Mouse (Mus musculus) CD4-positive, CD25-positive, alpha-beta regulatory T cell, adult 4 months (primary cell): ENCODE measurements at regions not wholly inside any gene's neighbourhood (a gene's known extent, or its start where the extent isn't known, plus 50 kb on each side); places are given as distances from the start of the nearest gene placed in this dataset.

Experiments used
- ATAC-seq: one replicate; pipeline ENCODE4 v1.8.0; 2017

DNA sequence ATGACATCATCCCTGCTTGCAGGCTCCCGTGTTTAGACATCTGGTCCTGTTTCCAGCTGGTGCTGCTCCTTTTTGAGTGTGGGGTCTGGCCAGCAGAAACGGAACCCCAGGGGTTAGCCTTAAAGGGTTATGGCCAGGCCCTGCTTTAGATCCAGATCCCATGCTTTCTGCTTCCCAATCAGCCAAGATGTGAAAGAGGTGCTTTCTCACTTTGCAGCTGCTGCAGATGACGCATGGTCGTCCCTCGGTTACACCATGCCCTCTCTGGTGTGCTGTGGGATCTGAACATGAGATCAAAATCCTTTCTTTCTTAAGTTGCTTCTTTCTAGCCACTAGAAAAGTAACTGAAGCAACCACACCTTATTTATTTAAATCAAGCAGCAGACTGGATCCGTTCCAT lies 1399.1 kb upstream of the Lrrc6 start:
- no peak for ATAC-seq

- no peak for ATAC-seq
These were observed 1398.3 kb upstream of the Lrrc6 start for GRCm38 (mm10) chr15:67898959-67899403.

DNA sequence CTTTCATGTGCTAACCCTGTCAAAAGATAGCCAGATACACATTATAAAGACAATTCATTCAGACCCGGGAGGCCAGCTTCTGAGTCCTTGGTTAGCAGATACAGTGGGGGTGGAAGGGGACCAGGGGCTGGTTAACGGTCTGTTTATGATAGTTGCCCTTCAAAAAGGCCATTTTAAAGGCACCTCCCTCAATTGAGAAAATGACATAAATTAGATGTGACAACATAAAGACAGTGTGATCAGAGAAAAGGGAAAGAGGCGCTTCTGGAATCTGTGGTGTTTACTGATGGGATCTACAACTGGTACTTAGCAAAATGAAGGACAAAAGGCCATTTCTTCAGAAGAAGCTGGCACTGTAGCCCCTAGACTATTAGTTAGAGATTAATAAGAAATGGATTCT lies 1391.4 kb upstream of the Lrrc6 start:
- no peak for ATAC-seq

GRCm38 (mm10) chr15:67890612-67891304 lies 1390.0 kb upstream of the Lrrc6 start:
- ATAC-seq = no peak

DNA sequence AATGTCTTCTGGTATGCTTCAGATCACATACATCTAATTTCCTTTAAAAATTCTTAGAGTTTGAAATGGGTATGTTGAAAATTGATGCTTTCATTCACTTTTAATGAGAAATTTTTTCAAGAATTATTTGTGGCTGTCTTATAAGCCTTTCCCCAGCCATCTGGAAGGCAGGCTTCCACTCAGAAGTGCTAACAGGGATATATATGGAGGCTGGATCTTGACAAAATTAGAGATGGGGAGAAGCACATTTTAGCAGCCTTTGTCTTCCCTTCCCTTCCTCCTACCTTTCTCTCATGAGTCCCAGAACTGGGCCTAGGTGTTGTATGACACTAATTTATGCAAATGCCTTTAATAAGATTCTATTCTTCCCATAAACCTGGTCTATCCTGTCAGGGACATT lies 1387.8 kb upstream of the Lrrc6 start:
- ATAC-seq = no peak

GRCm38 (mm10) chr15:67855291-67855690 lies 1354.6 kb upstream of the Lrrc6 start:
- no peak for ATAC-seq

DNA sequence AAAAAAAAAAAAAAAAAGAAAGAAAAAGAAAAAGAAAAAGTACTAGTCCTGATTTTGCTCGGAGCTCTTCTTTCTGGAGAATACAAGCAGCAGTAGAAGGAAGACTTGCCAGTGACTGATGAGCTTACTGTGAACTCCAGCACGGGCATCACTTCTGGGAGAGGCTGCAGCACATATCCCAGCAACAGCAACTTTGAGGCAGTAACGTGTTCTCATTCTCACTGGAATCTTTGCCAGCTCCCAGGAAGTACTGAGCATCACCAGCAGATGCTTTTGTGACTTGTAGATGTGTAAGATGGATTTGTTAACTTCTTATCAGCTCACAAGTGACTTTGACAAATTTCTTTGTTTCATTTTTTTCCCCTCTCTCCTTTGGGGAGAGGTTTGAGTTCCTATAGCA lies 1349.4 kb upstream of the Lrrc6 start:
- no peak for ATAC-seq

DNA sequence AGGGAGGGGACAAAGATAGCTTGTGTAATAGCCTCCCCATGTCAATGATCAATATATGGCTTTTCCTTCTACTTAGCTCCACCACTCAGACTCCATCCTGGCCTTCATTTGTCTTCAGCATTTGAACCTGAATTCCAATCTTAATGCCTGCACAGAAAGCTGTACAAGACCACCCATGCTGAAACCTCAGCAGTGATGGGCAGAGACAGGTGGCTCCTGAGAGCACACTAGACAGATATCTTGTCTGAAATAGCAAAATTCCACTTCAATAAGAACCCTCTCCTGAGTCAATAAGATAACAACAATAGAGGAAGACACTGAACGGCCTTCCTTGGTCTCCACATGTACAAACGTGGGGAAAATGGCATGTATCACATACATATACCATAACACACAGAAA lies 1345.0 kb upstream of the Lrrc6 start:
- ATAC-seq = no peak

DNA sequence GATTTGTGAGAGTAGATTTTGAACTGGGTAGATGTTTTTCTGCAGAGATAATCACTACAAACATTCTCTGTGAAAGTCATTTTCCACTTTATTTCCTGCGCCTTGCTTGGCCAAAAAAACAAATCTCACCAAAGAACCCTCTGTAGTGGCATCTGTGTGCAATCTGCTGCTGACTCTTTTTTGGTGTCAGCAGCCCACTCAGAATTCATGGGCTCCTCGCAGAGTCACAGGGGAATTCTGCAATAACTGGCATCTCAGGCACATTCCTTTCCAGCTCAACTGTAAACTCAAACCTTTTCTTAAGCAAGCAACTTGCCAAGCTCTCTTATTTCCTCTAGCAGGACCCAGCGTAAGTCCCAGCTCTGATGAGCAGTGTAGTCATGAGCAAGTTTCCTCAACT lies 1340.0 kb upstream of the Lrrc6 start:
- no peak for ATAC-seq

- ATAC-seq = no peak
These were observed 1325.2 kb upstream of the Lrrc6 start for GRCm38 (mm10) chr15:67825796-67826484.

DNA sequence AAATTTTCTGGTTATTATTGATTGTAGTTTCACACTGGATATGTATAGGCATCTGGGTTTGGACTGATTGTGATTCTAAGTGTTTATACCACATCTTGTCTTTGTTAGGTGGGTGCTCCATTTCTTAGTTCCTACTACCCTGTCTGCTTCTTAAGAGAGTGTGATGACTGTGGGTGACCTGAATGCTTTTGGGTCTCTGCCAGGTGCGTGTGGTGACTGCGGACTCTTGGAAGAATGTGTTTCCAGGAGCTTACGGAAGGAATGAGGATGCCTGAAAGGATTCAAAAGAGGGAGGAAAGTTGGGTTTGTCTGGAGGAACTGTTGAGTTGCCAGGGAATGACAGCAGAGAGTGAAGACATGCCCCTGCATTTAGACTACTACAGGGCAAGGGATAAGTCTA lies 1322.5 kb upstream of the Lrrc6 start:
- ATAC-seq = no peak

GRCm38 (mm10) chr15:67799871-67800270 lies 1299.2 kb upstream of the Lrrc6 start:
- ATAC-seq = no peak

- no peak for ATAC-seq
These were observed 1294.9 kb upstream of the Lrrc6 start for GRCm38 (mm10) chr15:67795578-67795977.

- no peak for ATAC-seq
These were observed 1292.1 kb upstream of the Lrrc6 start for GRCm38 (mm10) chr15:67792822-67793221.

GRCm38 (mm10) chr15:67788587-67788986 lies 1287.9 kb upstream of the Lrrc6 start:
- no peak for ATAC-seq

DNA sequence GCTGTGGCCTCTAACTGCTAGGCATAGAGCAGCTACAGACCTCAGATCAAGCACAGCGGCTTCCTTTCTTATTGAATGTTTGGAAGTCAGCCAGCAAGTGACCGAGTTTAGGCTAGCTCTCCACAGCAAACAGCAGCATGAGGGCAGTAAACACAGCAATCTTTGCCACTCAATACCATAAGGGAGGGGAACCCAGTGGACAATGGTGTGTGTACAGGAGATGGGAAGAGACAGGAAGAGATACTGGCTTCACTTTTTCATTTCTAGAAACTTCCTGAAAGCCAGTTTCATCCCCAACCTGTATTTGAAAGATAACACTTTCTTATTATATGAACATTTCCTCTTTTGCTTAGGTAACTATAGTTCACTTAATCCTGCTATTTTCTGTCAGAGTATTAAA lies 1284.9 kb upstream of the Lrrc6 start:
- no peak for ATAC-seq

DNA sequence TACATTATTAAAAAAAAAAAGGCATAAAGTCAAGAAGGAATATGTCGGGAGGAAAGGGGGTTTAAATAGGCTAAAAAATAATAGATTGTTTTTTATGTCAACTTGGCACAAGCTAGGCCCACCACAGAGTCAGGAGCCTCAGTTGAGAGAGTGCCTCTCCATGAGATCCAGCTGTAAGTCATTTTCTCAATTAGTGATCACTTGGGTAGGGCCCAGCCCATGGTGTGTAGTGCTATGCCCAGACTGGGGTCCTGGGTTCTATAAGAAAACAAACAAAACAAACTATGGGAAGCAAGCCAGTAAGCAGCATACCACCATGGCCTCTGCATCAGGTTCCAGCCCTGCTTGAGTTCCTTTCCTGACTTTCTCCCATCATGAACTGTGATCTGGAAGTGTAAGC lies 1283.0 kb upstream of the Lrrc6 start:
- ATAC-seq = no peak

- ATAC-seq = no peak
These were observed 1281.8 kb upstream of the Lrrc6 start for GRCm38 (mm10) chr15:67782505-67782904.

DNA sequence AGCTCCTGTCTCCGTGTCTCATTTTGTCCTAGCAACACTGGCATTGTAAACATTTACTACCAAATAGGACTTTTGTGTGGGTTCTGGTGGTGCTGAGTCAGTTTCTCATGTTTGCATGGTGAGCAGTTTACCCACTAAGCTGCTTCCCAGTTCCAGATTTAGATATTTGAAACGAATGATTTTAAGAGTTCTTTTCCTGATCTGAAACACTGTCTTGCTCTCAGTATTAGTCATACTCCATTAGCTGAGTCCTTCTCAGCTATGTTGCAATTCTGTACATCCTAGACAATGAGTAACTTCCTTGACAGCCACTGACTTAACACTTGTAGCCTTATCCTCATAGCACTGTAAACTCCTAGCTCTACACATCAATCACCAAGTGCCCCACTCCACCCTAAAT lies 1280.1 kb upstream of the Lrrc6 start:
- ATAC-seq = no peak

DNA sequence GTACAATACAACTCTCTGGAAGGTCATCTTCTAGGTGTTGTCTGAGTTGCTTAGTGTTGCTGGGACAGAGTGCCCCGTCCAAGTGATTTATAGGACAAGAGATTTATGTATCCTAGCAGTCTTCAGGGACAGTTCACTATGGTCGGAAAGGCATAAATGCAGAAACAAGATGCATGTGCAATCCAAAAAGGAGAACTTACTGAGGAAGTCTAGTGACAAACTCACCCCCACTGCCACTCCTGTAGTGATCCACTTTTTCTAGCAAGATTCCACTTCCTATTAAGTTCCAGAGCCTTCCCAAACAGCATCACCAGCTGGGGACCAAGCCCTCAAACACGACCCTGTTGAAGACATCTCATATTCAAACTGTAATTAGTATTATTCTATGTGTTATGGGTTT lies 1266.9 kb upstream of the Lrrc6 start:
- ATAC-seq = no peak

- ATAC-seq = no peak
These were observed 1258.5 kb upstream of the Lrrc6 start for GRCm38 (mm10) chr15:67759221-67759620.

DNA sequence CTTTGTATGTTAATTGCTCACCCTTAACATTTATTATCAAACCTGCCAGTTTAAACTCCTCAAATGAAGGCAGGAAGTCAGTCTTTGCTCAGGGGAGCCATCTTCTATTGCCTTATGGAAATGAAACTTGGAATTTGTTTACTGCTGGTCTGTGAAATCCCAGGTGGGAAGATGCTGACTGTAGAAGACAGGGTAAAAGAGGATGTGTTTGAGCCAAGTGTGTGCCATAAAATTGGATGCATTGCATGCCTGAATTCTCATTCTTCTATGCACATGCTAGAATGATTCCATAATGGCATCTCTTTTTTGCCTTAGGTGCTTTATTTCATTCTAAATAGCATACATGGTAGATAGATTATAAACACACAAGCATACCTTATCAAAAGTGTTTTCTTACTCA lies 1249.9 kb upstream of the Lrrc6 start:
- no peak for ATAC-seq

- no peak for ATAC-seq
These were observed 1242.6 kb upstream of the Lrrc6 start for GRCm38 (mm10) chr15:67743332-67743731.

DNA sequence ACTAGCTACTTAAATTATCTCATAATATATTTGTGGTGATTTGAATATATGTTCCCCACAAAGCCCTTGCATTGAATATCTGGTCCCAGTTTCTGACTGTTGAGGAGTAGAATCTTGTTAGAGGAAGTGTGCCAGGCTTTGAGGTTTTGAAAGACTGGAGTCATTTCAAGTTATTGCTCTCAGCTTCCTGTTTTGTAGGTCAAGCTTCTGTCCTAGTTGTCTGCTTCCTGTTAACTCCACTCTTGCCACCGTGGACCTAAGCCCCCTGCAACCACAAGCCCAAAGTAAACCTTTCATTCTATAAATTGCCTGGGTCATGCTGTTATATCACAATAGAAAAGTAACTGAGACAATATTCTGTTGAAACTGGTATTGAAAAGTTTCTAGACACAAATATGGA lies 1232.3 kb upstream of the Lrrc6 start:
- no peak for ATAC-seq

DNA sequence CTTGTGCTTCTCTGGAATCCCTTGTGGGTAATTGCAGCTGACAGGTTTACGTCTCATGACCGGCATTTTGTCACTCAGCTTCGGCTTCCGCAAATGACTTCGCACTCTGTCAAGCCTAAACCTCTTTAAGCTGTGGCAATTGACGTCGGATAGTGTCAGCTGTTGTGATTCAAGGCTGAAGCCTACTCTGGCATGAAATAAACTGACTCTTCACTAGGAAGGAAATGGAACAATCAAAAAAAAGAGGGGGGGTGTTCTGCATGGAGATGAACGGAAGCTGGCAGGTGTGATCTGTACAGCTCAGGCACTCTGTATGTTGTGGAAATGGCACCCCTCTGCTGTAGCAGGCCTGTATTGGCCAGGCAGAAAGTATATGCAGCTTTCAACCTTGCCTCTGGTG lies 1228.8 kb upstream of the Lrrc6 start:
- no peak for ATAC-seq
